Mouse (Mus musculus): Measurements from ENCODE around the gene Sh3kbp1.

Sh3kbp1 gene

GRCm38 (mm10) chrX:159995808-159996207 lies 368.7 kb downstream of the Sh3kbp1 start:
- DNase-seq (ENCODE audit: inconsistent age in 2 of 2, low spot score in 1 of 2) = no peak
